Mouse (Mus musculus) heart, postnatal 25 days (tissue): ENCODE data around the gene Pttg1. TPM values are rescaled to one million over a fixed set of nuclear protein-coding genes. Genes with fewer than 3 reads are reported as not detected.

Experiments used
- DNase-seq: peaks from one replicate; pipeline ENCODE4 v3.0.0; 2022; ENCODE audit warnings: low spot score
- intact Hi-C: fragments of 180-260 bp; cut with DNase I; formaldehyde crosslinking; loops from one replicate; pipeline ENCODE4 v1.15.1; 2025
- total RNA-seq, 2 experiments: library from RNA; stranded (reverse); gene quantifications; 2 replicates each; pipeline ENCODE4 v1.2.3; 2021

Pttg1 gene
- total RNA-seq, result 10 to 100 TPM; 64.3 to 73.1 TPM

- intact Hi-C loops, result no loop called here
- peak; percentile 71 for DNase-seq
These were observed at the start of gene Pttg1 for GRCm38 (mm10) chr11:43425824-43426413. Gene Pttg1, minus strand, starts transcription at chr11:43426251.

GRCm38 (mm10) chr11:43474225-43474774 lies 48.2 kb upstream of the Pttg1 start, which contains the start of gene C1qtnf2:
Gene C1qtnf2, plus strand, starts transcription at chr11:43474276.
- intact Hi-C loops, result no loop called here
- peak; percentile 55 for DNase-seq

DNA sequence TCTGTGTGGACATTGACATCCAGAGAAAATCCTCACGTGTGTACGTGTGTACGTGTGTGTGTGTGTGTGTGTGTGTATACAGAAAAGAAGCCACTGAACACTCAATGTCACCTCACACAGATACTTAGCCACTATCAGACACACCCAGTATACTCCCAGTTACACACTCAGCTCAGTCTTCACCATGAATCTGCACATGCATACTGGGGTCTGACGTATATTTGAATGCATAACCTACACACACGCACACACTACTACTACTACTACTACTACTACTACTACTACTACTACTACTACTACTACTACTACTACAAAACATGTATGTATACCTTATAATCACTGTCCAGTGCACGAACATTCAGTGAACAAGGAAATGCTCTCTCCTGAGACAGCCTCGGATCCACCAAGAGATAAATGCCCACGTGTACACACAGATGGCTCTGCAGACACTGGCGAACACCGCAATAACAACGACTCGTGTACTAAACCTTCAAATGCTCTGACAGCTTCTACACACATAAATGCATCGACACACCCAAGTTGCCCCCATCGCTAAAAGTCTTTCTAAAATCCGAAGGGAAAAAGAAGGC lies 47.7 kb upstream of the Pttg1 start:
- no peak for DNase-seq
- intact Hi-C loops, result no loop called here

- no peak for DNase-seq
- intact Hi-C loops, result no loop called here
These were observed 47.1 kb upstream of the Pttg1 start for GRCm38 (mm10) chr11:43473115-43473514.

GRCm38 (mm10) chr11:43470881-43471820 lies 45.1 kb upstream of the Pttg1 start:
- intact Hi-C loops, result no loop called here
- DNase-seq, result no peak

- intact Hi-C loops, result no loop called here
- DNase-seq, result no peak
These were observed 44.1 kb upstream of the Pttg1 start for GRCm38 (mm10) chr11:43470118-43470517.

DNA sequence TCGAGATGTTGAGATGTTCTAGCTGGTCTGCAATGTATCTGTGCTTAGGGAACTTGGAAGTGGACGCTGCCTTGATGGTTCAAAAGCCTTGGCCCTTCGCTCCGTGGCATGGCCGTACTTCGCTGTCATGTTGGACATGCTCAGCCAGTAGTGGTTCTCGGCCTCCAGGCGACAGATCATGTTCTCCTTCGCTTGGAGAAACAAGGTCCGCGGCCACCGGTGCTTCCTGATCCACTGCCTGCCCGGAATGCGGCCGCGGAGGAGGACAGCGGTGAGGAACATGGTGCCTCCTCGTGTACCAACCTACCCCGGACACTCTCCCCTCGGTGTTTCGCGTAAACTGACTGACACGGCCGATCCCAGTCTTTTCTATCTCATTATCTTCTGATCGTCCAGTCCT lies 37.2 kb upstream of the Pttg1 start:
- no peak for DNase-seq
- intact Hi-C loops, result no loop called here

GRCm38 (mm10) chr11:43452266-43452665 lies 26.2 kb upstream of the Pttg1 start:
- intact Hi-C loops, result loop anchor here (1.0 kb wide), 1 partner anchor 40 kb away; no protein-coding TSS in a partner anchor
- no peak for DNase-seq

DNA sequence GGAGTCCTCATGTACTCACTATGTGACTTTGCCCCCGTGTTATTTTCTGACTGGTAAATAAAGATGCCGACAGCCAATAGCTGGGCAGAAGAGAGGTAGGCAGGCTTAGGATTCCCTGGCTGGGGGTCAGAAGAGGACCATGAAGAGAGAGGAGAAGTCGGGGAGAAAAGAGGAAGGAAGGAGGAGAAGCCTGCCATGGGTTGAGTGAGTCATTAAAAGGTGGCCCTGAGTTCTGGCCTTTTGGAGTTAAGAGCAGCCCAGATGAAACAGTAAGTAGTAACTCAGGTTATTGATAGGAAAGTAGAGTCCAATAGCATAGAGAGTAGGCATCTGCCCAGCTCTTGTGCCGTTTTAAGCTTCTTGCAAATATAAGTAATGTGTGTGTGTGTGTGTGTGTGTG lies 25.3 kb upstream of the Pttg1 start:
- intact Hi-C loops, result no loop called here
- DNase-seq, result no peak

GRCm38 (mm10) chr11:43449916-43450315 lies 23.9 kb upstream of the Pttg1 start:
- intact Hi-C loops, result no loop called here
- no peak for DNase-seq

GRCm38 (mm10) chr11:43443183-43443582 lies 17.1 kb upstream of the Pttg1 start:
- intact Hi-C loops, result no loop called here

GRCm38 (mm10) chr11:43441121-43441520 lies 15.1 kb upstream of the Pttg1 start:
- DNase-seq, result no peak
- intact Hi-C loops, result no loop called here

More at GRCm38 (mm10) chr11:43443183-43443582, 17.1 kb upstream of the Pttg1 start:
- no peak for DNase-seq

- DNase-seq, result no peak
- intact Hi-C loops, result no loop called here
These were observed 8.0 kb upstream of the Pttg1 start for GRCm38 (mm10) chr11:43434024-43434407.

GRCm38 (mm10) chr11:43433254-43434023 lies 7.4 kb upstream of the Pttg1 start, which contains the start of gene Slu7:
Gene Slu7, plus strand, starts transcription at chr11:43433744.
- intact Hi-C loops, result no loop called here
- peak; percentile 21 for DNase-seq

DNA sequence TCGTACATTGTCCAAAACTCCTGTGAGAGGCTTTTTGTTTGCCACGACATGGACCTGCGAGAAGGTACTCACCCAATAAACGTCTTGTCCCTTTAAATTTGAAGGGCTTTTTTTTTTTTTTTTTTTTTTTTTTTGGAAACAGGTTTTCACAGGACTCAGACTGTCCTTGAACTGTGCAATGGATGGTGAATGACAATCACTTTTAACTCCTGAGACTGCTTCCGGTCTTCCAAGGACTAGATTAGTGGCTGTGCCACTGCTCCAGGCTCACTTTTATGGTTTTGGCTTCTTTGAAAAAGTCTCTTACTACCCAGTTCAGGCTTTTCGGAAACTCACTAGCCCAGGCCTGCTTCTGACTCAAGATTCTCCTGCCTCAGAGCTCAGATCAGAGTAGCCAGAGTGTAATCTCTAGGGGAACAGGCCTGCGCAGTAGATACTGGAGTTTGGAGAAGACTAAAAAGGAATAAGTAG lies 398 bp upstream of the Pttg1 start:
- DNase-seq, result no peak
- intact Hi-C loops, result no loop called here

DNA sequence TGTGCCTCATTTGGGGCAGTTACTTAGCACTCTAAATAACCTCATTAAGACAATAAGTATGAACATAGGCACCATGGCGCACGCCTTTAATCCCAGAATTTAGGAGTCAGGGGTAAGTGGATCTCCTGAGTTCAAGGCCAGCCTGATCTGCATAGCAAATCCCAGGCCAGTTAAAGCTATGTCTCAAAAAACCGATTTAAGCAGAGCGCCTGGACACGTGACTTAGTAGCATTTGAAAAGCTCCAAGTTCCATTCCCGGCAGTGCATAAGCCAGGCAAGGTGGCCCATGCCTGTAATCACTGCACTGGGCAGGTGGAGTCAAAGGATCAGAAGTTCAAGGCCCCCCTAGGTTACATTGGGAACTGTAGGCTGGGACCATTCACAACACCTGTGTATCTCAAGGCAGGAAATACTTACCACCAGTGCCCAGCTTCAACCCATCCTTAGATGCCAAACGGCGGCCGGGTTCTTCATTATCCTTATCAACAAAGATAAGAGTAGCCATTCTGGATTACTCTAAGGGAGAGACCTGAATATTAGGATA lies 813 bp downstream of the Pttg1 start:
- no peak for DNase-seq
- intact Hi-C loops, result no loop called here

DNA sequence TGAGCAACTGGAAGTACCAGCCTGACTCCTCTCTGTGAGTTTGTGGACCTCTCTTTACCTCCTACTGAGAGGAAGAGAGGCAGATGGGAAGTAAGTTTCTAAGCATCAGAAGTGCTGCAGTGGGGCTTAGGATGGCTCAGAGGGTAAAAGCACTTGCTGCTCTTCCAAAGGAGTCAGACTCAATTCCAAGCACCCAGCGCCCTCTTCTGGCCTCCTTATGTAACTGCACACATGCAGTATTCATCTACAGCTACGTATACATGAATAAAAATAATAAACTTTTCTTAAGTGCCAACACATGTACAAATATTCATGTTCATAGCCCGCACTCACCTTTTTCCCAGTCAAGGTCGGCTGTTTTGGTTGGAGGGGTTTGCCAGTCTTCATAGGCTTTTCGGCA lies 1.7 kb downstream of the Pttg1 start:
- DNase-seq, result no peak
- intact Hi-C loops, result no loop called here

GRCm38 (mm10) chr11:43417201-43417600 lies 8.8 kb downstream of the Pttg1 start:
- no peak for DNase-seq
- intact Hi-C loops, result no loop called here

DNA sequence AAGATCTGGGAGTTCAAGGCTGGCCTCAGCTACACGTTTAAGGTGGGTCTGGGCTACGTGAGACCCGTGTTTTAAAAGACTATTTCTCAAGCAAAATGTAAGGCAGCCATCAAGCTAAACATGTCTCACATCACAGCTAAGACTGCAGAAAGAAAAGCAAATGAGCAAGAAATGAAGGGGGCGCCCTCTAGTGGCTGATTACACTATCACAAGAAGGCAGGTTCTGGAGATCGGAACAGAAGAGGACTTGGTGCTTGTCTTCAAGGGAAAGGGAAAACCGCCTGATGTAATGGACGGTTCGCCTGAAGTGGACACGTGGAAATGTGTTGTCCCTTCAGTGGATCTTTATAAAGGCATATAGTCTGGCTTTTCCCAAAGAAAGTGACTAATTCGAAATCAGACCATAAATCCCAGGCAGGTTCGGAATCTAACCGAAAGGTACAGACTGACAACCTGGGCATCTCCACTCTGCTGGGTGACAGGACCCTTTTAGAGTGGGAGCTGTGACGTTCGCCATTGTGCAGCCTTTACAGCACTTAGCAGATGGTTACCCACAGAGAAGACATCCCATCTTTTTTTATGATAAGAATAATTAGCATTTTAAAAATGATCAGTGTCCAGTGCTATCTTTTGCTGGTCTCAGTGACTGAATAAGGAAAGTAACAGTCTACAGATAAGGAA lies 13.1 kb downstream of the Pttg1 start:
- intact Hi-C loops, result no loop called here
- no peak for DNase-seq
